Mouse (Mus musculus) CH12.LX (cell line): ENCODE results near the gene Tm7sf2. TPM values are rescaled to one million over a fixed set of nuclear protein-coding genes. Genes with fewer than 3 reads are reported as not detected.

ENCODE experiments used
- DNase-seq: peaks from one replicate; pipeline ENCODE4 v3.0.0-alpha.2; 2013; ENCODE audit errors: extremely low read depth
- H3K27ac ChIP-seq: 2 replicates; pipeline ENCODE4 v1.5.1; 2012; ENCODE audit warnings: low read depth, mild to moderate bottlenecking, control low read depth, moderate library complexity; ENCODE audit not compliant: insufficient read depth
- H3K27me3 ChIP-seq: replicated peaks from 2 replicates; pipeline ENCODE3; 2012; ENCODE audit warnings: inconsistent platforms
- H3K36me3 ChIP-seq, 2 experiments: replicated peaks in 1 of 2; 2 replicates each; pipeline versions ENCODE3 to v1.6.1; 2012; ENCODE audit warnings: inconsistent platforms in 1 of 2, low read length in 1 of 2, mild to moderate bottlenecking in 1 of 2, mixed read lengths in 1 of 2, moderate library complexity in 1 of 2; ENCODE audit not compliant: control insufficient read depth in 1 of 2, insufficient read depth in 1 of 2
- H3K4me1 ChIP-seq, 2 experiments: 2 replicates each; pipeline ENCODE4 v1.6.1; 2012; ENCODE audit warnings: inconsistent platforms in 1 of 2, moderate library complexity in 1 of 2; ENCODE audit not compliant: insufficient read depth in 2 of 2, control insufficient read depth in 1 of 2
- H3K4me2 ChIP-seq: 2 replicates; pipeline ENCODE4 v1.6.1; 2012; ENCODE audit warnings: low read depth, mild to moderate bottlenecking, control low read depth; ENCODE audit not compliant: poor library complexity, insufficient read depth, severe bottlenecking
- H3K4me3 ChIP-seq, 3 experiments: fragments of 150-350 bp in 1 of 3; sonication (generic) in 1 of 3; replicated peaks in 1 of 3; 2 replicates each; pipeline versions ENCODE3 to v1.5.1; 2011 to 2012; ENCODE audit warnings: low read depth in 2 of 3, low read length in 2 of 3, mild to moderate bottlenecking in 2 of 3, moderate library complexity in 2 of 3, control low read depth in 1 of 3, improper control_type of control experiment in 1 of 3, inconsistent platforms in 1 of 3, mixed read lengths in 1 of 3; ENCODE audit not compliant: poor library complexity in 1 of 3
- H3K79me2 ChIP-seq: replicated peaks from 2 replicates; pipeline ENCODE4 v1.6.1; 2012; ENCODE audit warnings: mild to moderate bottlenecking, moderate library complexity; ENCODE audit not compliant: control insufficient read depth, poor library complexity, insufficient read depth, severe bottlenecking; ENCODE audit errors: extremely low read depth
- H3K9ac ChIP-seq: 2 replicates; pipeline ENCODE4 v1.6.1; 2012; ENCODE audit warnings: low read depth, mild to moderate bottlenecking, control low read depth, moderate library complexity; ENCODE audit not compliant: insufficient read depth
- H3K9me3 ChIP-seq: replicated peaks from 2 replicates; pipeline ENCODE3; 2012; ENCODE audit warnings: low read length, inconsistent platforms, mixed read lengths
- CHD1 ChIP-seq: IDR thresholded peaks from 2 replicates; pipeline ENCODE4 v1.6.1; 2012; ENCODE audit warnings: low read depth, low read length, improper control_type of control experiment, inconsistent platforms
- CTCF ChIP-seq, 2 experiments: IDR thresholded peaks in 1 of 2; conservative IDR thresholded peaks in 1 of 2; 2 replicates each; pipeline ENCODE4 v1.5.1; 2011 to 2012; ENCODE audit warnings: low read depth in 2 of 2, low read length in 2 of 2, improper control_type of control experiment in 1 of 2, inconsistent platforms in 1 of 2, mild to moderate bottlenecking in 1 of 2, moderate library complexity in 1 of 2
- ELF1 ChIP-seq: IDR thresholded peaks from 2 replicates; pipeline ENCODE4 v1.6.1; 2014; ENCODE audit warnings: low read depth, mild to moderate bottlenecking, inconsistent platforms, low read length, improper control_type of control experiment
- EP300 ChIP-seq: IDR thresholded peaks from 2 replicates; pipeline ENCODE4 v1.6.1; 2011; ENCODE audit warnings: low read length, improper control_type of control experiment
- IRF4 ChIP-seq: IDR thresholded peaks from 2 replicates; pipeline ENCODE4 v1.6.1; 2014; ENCODE audit warnings: low read depth, mild to moderate bottlenecking, inconsistent platforms, low read length, improper control_type of control experiment
- JUND ChIP-seq: conservative IDR thresholded peaks from 2 replicates; pipeline ENCODE4 v1.6.1; 2011; ENCODE audit warnings: low read depth, low read length, improper control_type of control experiment
- MAFK ChIP-seq: IDR thresholded peaks from 2 replicates; pipeline ENCODE4 v1.6.1; 2011; ENCODE audit warnings: low read length, improper control_type of control experiment; ENCODE audit not compliant: insufficient replicate concordance
- MEF2A ChIP-seq: IDR thresholded peaks from 2 replicates; pipeline ENCODE4 v1.6.1; 2014; ENCODE audit warnings: low read depth, mild to moderate bottlenecking, inconsistent platforms, low read length, improper control_type of control experiment, borderline replicate concordance
- MXI1 ChIP-seq: IDR thresholded peaks from 2 replicates; pipeline ENCODE4 v1.6.1; 2011; ENCODE audit warnings: mild to moderate bottlenecking, low read depth, low read length, improper control_type of control experiment
- NRF1 ChIP-seq: IDR thresholded peaks from 2 replicates; pipeline ENCODE4 v1.6.1; 2014; ENCODE audit warnings: low read depth, mild to moderate bottlenecking, inconsistent platforms, low read length, improper control_type of control experiment, moderate library complexity
- PAX5 ChIP-seq: IDR thresholded peaks from 2 replicates; pipeline ENCODE4 v1.6.1; 2012; ENCODE audit warnings: low read length, inconsistent platforms, mixed read lengths
- POLR2AphosphoS2 ChIP-seq: IDR thresholded peaks from 2 replicates; pipeline ENCODE4 v1.6.1; 2011; ENCODE audit warnings: low read depth, low read length, improper control_type of control experiment
- RCOR1 ChIP-seq: conservative IDR thresholded peaks from 2 replicates; pipeline ENCODE4 v1.6.1; 2012; ENCODE audit warnings: low read depth, mild to moderate bottlenecking, inconsistent platforms, low read length, improper control_type of control experiment
- SIN3A ChIP-seq: IDR thresholded peaks from 2 replicates; pipeline ENCODE4 v1.6.1; 2012; ENCODE audit warnings: low read length, improper control_type of control experiment, inconsistent platforms
- UBTF ChIP-seq: IDR thresholded peaks from 2 replicates; pipeline ENCODE4 v1.6.1; 2012; ENCODE audit warnings: low read depth, mild to moderate bottlenecking, inconsistent platforms, low read length, improper control_type of control experiment, moderate library complexity
- USF1 ChIP-seq: IDR thresholded peaks from 2 replicates; pipeline ENCODE4 v1.6.1; 2014; ENCODE audit warnings: low read depth, mild to moderate bottlenecking, inconsistent platforms, low read length, improper control_type of control experiment
- ZC3H11A ChIP-seq: IDR thresholded peaks from 2 replicates; pipeline ENCODE4 v1.6.1; 2012; ENCODE audit warnings: low read depth, mild to moderate bottlenecking, inconsistent platforms, low read length, improper control_type of control experiment
- ZNF384 ChIP-seq: IDR thresholded peaks from 2 replicates; pipeline ENCODE4 v1.6.1; 2012; ENCODE audit warnings: low read depth, low read length, improper control_type of control experiment, inconsistent platforms
- dilution Hi-C: fragments of 300-500 bp; cut with MboI; formaldehyde crosslinking; loops from 2 replicates; pipeline ENCODE4 v1.14.3; 2020; ENCODE audit warnings: low sequenced_read_pairs; ENCODE audit not compliant: extremely low pct_unique_long_range_greater_than_20kb, extremely low pct_ligation_motif_present
- in situ Hi-C: fragments of 300-500 bp; cut with MboI; formaldehyde crosslinking; loops from 3 replicates; pipeline ENCODE4 v1.14.3; 2019; ENCODE audit warnings: low sequenced_read_pairs, low pct_ligation_motif_present, low pct_unique_long_range_greater_than_20kb, mixed read lengths
- polyA plus RNA-seq: library from polyadenylated mRNA; unstranded; fragments of >175 nt; gene quantifications from 2 replicates; pipeline ENCODE4 v1.2.1, GENCODE M21; 2012; ENCODE audit warnings: low read depth; ENCODE audit not compliant: insufficient read length
- total RNA-seq, 2 experiments: library from RNA; depleted of rRNA; stranded (reverse); fragments of 300-350 nt in 1 of 2; fragments of >200 nt in 1 of 2; gene quantifications; 2 replicates each; pipeline ENCODE4 v1.2.3; 2012 to 2014

Gene Tm7sf2
- total and polyA plus RNA-seq, 3 experiments: 10.8 to 15.1 (median 11.7) TPM

DNA sequence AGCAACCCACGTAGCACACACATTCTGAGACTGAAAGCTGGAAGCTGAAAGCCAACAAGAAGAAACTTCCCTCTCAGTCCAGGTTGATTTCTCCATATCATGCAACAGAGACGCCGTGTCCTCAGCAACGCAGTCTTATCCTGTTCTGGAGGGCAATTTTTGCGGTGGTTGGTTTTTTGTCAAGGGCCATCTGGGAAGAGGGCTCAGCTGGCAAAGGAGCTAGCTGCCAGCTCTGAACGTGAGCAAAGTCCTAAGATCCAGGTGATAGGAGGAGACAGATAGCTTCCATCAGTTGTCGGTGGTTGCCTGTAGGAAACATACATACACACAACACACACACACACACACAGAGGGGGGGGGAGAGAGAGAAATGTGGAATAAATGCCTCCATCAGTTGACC is 29.8 kb downstream of the Tm7sf2 start:
- no peaks in the 10 kb centered on the region for H3K27me3 ChIP-seq
- no peaks in the 10 kb centered on the region for H3K9me3 ChIP-seq
- DNase-seq: no peak
- H3K4me1 ChIP-seq: peaks cover 12 to 22% of the 10 kb centered on the region in 2 experiments
- no peak overlapping the region for H3K4me2 ChIP-seq
- H3K9ac ChIP-seq: no peak overlapping the region
- no peak overlapping the region for H3K27ac ChIP-seq
- dilution Hi-C loops (no loop called here), in situ Hi-C loops (no loop called here)
- H3K79me2 ChIP-seq: no peaks in the 10 kb centered on the region
- H3K36me3 ChIP-seq: no peaks in the 10 kb centered on the region
- TF ChIP-seq CHD1: no peak
- TF ChIP-seq ZC3H11A: no peak
- no peak for TF ChIP-seq ZNF384
- TF ChIP-seq PAX5: no peak
- no peak for TF ChIP-seq MEF2A
- no peak for TF ChIP-seq IRF4
- no peak for TF ChIP-seq ELF1
- TF ChIP-seq RCOR1: no peak
- TF ChIP-seq UBTF: no peak
- no peak overlapping the region for H3K4me3 ChIP-seq

DNA sequence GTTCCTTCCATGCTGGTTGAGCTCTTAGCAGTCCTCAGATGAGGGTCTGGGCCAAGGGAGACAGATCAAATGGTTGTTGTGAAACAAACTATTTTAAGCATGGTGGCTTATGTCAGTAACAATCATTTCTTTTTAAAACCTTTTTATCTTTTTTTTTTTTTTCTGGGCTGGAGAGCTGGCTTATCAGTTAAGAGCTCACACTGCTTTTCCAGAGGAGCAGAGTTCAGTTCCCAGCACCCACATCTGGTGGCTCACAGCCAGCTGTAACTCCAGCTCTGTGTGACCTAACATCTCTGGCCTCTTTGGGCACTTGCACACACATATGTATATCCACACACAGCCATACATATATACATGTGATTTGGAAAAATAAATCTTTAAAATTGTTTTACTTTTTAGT is 30.5 kb downstream of the Tm7sf2 start:
- in situ Hi-C loops (no loop called here), dilution Hi-C loops (no loop called here)
- Histone ChIP-seq H3K4me1 (peaks cover 12 to 18% of the 10 kb centered on the region in 2 experiments), H3K4me3 (no peak overlapping the region), H3K36me3 (no peaks in the 10 kb centered on the region), H3K9ac (no peak overlapping the region), H3K4me2 (no peak overlapping the region), H3K9me3 (no peaks in the 10 kb centered on the region), H3K79me2 (no peaks in the 10 kb centered on the region), H3K27me3 (no peaks in the 10 kb centered on the region), H3K27ac (no peak overlapping the region)
- no peak for TF ChIP-seq SIN3A
- no peak for TF ChIP-seq IRF4
- no peak for TF ChIP-seq CTCF (conservative IDR thresholded peaks at IDR 0.05 in 1 of 2, IDR thresholded peaks at IDR 0.05 in 1 of 2; ENCODE audit: low read depth in 2 of 2, low read length in 2 of 2)
- TF ChIP-seq EP300: no peak
- TF ChIP-seq POLR2AphosphoS2: no peak
- no peak for TF ChIP-seq CHD1
- no peak for TF ChIP-seq UBTF
- TF ChIP-seq USF1: no peak
- no peak for TF ChIP-seq MXI1
- no peak for TF ChIP-seq NRF1
- TF ChIP-seq MAFK: no peak
- TF ChIP-seq JUND: no peak
- no peak for DNase-seq
